Mouse (Mus musculus) thymus, adult 2 months (tissue): ENCODE data around the gene Ndp. TPM values are rescaled to one million over a fixed set of nuclear protein-coding genes. Genes with fewer than 3 reads are reported as not detected.

Source experiments
- DNase-seq: peaks from one replicate; pipeline ENCODE4 v3.0.0; 2021
- H3K27ac ChIP-seq: fragments of 200-500 bp; 2 replicates; pipeline ENCODE4 v1.5.1; 2012; ENCODE audit warnings: low read length, control low read depth; ENCODE audit not compliant: control insufficient read depth, insufficient read depth
- H3K27me3 ChIP-seq: fragments of 200-500 bp; 2 replicates; pipeline ENCODE4 v1.6.1; 2012; ENCODE audit warnings: mild to moderate bottlenecking, low read length, moderate library complexity, mixed read lengths; ENCODE audit not compliant: control insufficient read depth, insufficient read depth
- H3K36me3 ChIP-seq: fragments of 200-500 bp; 2 replicates; pipeline ENCODE4 v1.6.1; 2012; ENCODE audit warnings: mild to moderate bottlenecking, low read length, moderate library complexity; ENCODE audit not compliant: control insufficient read depth, insufficient read depth
- H3K4me1 ChIP-seq: fragments of 200-500 bp; replicated peaks from 2 replicates; pipeline ENCODE4 v1.6.1; 2012; ENCODE audit warnings: low read length; ENCODE audit not compliant: control insufficient read depth, insufficient read depth
- H3K4me3 ChIP-seq: fragments of 200-500 bp; 2 replicates; pipeline ENCODE4 v1.5.1; 2012; ENCODE audit warnings: mild to moderate bottlenecking, low read length, control low read depth, moderate library complexity; ENCODE audit not compliant: control insufficient read depth, insufficient read depth
- CTCF ChIP-seq: fragments of 200-500 bp; IDR thresholded peaks from 2 replicates; pipeline ENCODE4 v1.5.1; 2012; ENCODE audit warnings: mild to moderate bottlenecking, control low read depth, low read length, moderate library complexity, borderline replicate concordance; ENCODE audit not compliant: control insufficient read depth, poor library complexity, insufficient read depth; ENCODE audit errors: extremely low read depth
- POLR2A ChIP-seq: fragments of 200-500 bp; IDR thresholded peaks from 2 replicates; pipeline ENCODE4 v1.6.1; 2012; ENCODE audit warnings: mild to moderate bottlenecking, low read length, control low read depth, moderate library complexity; ENCODE audit not compliant: control insufficient read depth, poor library complexity, insufficient read depth; ENCODE audit errors: extremely low read depth
- WGBS: fragments of 180-500 bp; shearing (Covaris S2); methylation state at CpG from one replicate; pipeline ENCODE4 v1.1.7; 2018; 5-methylcytosine and 5-hydroxymethylcytosine counted together
- polyA plus RNA-seq: library from polyadenylated mRNA; depleted of rRNA; stranded (reverse); fragments of >200 nt; gene quantifications from 2 replicates; pipeline ENCODE4 v1.2.3, GENCODE M21; 2012

Ndp gene
- polyA plus RNA-seq, 1 experiment, result not detected

DNA sequence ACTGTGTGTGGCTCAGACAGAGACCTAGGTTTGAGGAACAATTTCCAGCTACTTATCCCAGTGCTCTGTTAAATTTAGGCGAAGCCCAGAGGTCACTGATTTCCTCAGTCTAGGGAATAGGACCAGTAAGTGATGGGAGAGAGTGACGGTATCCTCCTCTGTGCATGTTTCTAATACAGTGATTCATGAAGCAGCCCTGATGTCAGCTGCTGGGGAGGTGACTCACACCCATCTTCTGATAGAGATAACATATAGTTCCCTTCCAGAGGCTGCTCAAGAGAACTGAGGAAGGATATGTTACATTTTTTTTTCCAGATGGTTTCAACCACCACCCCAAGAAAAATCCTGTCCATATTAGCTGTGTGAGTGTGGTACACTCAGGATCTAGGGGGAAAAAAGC is 2.9 kb downstream of the Ndp start:
- DNase-seq, result no peak
- no peaks in the 10 kb centered on the region for H3K36me3 ChIP-seq
- H3K4me1 ChIP-seq, result no peaks in the 10 kb centered on the region
- TF ChIP-seq CTCF, result no peak
- TF ChIP-seq POLR2A, result no peak
- 95% methylated on average over 2 of the region's 2 CpGs for WGBS
- H3K27me3 ChIP-seq, result no peaks in the 10 kb centered on the region
- no peak overlapping the region for H3K27ac ChIP-seq
- no peak overlapping the region for H3K4me3 ChIP-seq

DNA sequence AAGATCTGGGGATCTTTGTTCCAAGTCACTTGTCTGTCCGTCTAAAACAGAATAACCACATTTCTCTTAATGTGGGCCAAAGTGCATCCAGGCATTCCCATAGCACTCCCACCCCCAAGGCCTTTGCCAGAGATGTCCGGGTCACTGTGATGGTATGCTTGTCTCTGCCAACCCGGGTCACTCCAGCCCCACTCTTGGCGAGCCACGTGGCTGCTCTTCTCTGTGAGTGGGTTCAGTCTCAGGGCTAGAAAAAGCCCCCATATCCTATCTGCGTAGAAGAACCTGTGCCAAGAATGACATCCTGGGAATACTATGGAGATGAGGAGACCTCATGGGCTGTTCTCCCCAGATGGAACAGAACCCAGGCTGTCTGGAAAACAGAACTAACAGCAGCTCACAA is 4.0 kb downstream of the Ndp start:
- no peaks in the 10 kb centered on the region for H3K4me1 ChIP-seq
- H3K36me3 ChIP-seq, result no peaks in the 10 kb centered on the region
- H3K27me3 ChIP-seq, result no peaks in the 10 kb centered on the region
- TF ChIP-seq CTCF (no peak), POLR2A (no peak)
- H3K4me3 ChIP-seq, result no peak overlapping the region
- WGBS, result 97% methylated on average over 6 of the region's 6 CpGs
- H3K27ac ChIP-seq, result no peak overlapping the region
- DNase-seq, result no peak

DNA sequence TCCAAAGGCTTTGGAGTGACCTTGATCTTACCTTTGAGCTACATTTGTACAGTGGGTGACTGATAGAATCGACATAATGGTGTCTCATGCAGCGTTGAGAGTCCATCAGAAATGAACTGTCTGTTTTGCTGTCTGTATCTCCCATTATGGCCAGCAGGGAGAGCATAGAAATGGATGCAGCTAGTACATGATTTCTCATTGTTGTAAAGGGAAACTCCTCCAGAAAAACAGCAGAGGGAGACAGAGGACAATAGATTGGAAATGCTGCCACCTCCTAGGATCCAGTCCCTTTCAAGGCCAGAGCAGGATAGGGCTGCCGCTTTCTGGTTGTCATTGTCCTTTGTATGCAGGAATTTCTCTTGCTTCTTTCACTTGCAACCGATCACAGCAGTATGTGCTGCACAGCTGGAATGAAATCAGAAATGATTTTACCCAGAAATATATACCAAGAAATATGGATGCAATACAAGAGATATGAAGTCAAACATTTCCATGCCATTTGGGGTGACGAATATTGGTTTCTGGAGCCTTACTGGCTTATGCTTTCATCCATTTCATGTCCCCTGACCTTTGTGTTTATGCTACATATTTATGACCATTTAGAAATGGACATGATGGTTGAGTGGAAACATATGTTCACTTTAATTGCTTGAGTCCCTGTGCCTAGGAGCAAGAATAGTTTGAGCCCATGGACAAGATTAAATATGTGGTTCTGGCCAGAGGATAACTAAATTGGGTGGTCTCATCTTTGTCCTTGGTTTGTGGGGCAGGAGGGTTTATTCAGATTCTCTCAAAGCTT is 17.0 kb downstream of the Ndp start:
- no peaks in the 10 kb centered on the region for H3K4me1 ChIP-seq
- no peaks in the 10 kb centered on the region for H3K27me3 ChIP-seq
- H3K4me3 ChIP-seq, result no peak overlapping the region
- TF ChIP-seq CTCF, result no peak
- no peak for TF ChIP-seq POLR2A
- H3K27ac ChIP-seq, result no peak overlapping the region
- no peak for DNase-seq
- WGBS, result 33% methylated on average over 5 of the region's 5 CpGs
- no peaks in the 10 kb centered on the region for H3K36me3 ChIP-seq

DNA sequence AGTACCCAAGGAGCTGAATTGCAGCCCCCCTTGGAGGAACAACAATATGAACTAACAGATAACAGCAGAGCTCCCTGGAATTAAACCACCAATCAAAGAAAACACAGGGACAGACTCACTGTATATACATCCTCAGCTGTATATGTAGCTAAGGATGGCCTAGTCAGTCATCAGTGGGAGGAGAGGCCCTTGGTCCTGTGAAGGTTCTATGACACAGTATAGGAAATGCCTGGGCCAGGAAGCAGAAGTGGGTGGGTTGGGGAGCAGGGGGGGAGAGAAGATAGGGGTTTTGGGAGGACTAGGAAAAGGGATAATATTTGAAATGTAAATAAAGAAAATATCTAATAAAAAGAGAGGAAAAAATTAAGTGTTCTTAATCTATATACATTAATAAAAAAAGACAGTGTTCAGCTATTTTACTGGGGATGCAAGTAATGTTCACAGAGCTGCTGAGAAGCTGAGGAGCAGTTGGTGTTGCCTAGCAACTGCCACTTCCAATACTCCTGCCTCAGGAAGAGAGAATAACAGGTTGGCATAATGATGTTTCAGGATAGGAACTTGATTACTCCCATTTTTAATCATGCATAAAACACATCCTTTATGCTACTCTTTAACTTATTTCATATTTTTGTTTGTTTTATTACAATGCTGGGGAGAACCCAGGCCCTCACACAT is 43.8 kb downstream of the Ndp start:
- Histone ChIP-seq H3K4me1 (no peaks in the 10 kb centered on the region), H3K36me3 (no peaks in the 10 kb centered on the region), H3K27me3 (no peaks in the 10 kb centered on the region), H3K4me3 (no peak overlapping the region), H3K27ac (no peak overlapping the region)
- DNase-seq, result no peak
- TF ChIP-seq POLR2A (no peak), CTCF (no peak)

DNA sequence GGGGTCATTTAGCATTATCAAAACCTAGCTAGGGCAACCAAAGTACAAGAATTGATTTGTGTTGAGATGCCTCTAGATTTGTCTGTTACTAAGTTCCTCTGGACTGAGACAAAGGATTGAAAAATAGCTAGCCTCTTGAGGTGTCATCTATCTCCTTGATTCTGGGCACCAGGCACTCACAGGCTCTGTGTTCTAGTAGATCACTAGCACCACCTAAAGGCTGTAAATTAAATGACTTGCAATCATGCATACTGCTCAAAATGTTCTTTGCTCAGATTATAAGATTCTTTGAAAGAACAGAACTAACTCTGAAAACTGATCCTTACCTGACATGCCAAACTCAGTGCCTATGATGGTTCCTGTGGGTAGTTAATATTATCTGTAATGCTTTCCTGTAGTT is 51.3 kb downstream of the Ndp start:
- no peak overlapping the region for H3K4me3 ChIP-seq
- H3K4me1 ChIP-seq, result no peaks in the 10 kb centered on the region
- no peaks in the 10 kb centered on the region for H3K36me3 ChIP-seq
- H3K27ac ChIP-seq, result no peak overlapping the region
- no peaks in the 10 kb centered on the region for H3K27me3 ChIP-seq
- TF ChIP-seq POLR2A (no peak), CTCF (no peak)
- no peak for DNase-seq

DNA sequence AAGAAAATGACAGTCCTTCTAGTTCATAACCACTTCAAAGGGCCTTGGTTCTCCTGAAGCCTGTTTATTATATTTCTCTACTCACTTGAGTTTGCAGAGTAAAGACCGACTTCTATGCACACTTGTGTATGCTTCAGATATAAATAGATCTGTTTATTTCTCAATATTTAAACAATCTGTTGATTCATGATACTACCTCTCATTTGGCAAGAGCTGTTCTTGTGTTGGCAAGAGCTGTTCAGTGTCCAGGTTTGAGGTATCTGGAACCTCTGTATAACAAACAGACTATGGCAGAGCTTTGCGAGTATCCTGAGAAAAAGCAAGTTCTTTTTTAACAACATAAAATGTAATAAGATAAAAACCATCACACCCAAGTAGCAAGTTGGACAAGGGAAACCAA is 65.5 kb downstream of the Ndp start:
- Histone ChIP-seq H3K4me1 (no peaks in the 10 kb centered on the region), H3K27me3 (no peaks in the 10 kb centered on the region), H3K4me3 (no peak overlapping the region), H3K27ac (no peak overlapping the region), H3K36me3 (no peaks in the 10 kb centered on the region)
- 99% methylated on average over 2 of the region's 2 CpGs for WGBS
- no peak for TF ChIP-seq POLR2A
- no peak for TF ChIP-seq CTCF
- DNase-seq, result no peak
